Mouse (Mus musculus) erythroblast, adult 5-6 weeks (primary cell): ENCODE measurements around the gene Bpifc. TPM values are rescaled to one million over a fixed set of nuclear protein-coding genes. Genes with fewer than 3 reads are reported as not detected.
A peak's percentile ranks its signal among the peaks of the same experiment; 100 is the strongest.
"Not testable (repeated sequence)": the region's sequence is repeated elsewhere in the genome, so short reads cannot be mapped to it uniquely, and the experiment has no call there.

Experiments used
- ATAC-seq: replicated peaks from 2 replicates; pipeline ENCODE4 v1.8.0; 2016; ENCODE audit warnings: moderate number of reproducible peaks, mild to moderate bottlenecking, moderate TSS enrichment, inconsistent platforms; ENCODE audit not compliant: poor library complexity, low FRiP score, severe bottlenecking
- total RNA-seq, 2 experiments: library from RNA; stranded (forward) in 1 of 2; stranded (reverse) in 1 of 2; fragments of 150-400 nt in 1 of 2; fragments of 200-764, 138-1000 nt in 1 of 2; gene quantifications; 2 replicates each; pipeline versions ENCODE4 v1.2.3 to v1.2.4; 2015 to 2017; ENCODE audit warnings: low replicate concordance in 2 of 2

Gene Bpifc
- not detected in 2 replicates for total RNA-seq (2015; ENCODE audit: low replicate concordance)
- not detected in 2 replicates for total RNA-seq (2017; ENCODE audit: low replicate concordance)

DNA sequence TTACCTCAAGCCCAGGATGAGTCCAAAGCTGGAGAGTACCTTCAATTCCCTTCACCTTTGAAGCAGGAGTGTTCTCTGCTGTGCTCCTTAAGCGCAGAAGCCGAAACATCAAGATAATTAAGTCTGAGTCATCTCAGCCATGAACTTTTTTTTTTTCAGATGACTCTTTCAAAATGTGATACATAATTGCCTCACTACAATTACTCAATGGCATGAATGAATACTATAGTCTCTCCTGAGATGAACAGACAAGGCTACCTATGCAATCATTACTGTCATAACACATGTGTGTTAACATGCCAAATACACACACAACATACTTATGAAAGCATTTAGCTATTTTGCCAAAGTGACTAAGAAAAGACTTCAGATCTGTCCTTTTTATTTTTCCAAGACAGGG is at the start of gene Bpifc:
TSS of gene Bpifc (minus strand) at position 115 of the 400 bp plus-strand sequence.
- ATAC-seq, result no peak

DNA sequence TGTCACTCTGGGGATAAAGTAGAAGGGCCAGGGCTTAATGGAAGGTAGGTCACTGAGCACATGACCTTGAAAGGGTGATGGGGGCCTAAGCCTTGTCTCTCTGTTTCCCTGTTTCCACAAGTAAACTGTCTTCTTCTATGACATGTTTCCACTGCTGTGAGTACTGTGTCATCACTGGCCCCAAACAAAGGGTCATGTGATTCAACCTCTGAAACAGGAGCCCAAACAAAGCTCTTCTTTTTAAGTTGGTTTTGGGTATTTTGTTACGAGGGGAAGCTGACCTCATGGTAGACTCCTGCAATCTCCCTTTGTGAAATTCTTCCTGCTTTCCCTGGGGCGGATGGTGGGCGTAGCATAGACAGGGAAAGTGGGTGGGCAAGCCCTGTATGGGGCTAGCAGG is 48.6 kb upstream of the Bpifc start:
- ATAC-seq, result no peak

DNA sequence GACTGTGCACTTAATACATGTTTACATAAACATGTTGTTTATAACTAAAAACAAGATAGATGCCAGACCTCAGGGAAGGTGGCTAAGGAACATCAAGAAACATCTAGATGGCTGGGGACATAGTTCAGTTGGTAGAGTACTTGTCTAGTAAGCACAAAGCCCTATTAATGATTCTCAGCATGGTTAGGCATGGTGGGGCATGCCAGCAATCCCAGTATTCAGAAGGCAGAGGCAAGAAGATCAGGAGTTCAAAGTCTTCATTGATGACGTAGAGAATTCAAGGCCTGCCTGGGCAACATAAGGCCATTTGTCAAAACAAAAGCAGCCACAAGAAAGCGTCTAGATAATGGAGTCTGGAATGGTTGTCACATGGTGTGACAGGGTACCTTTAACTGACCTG is 46.0 kb upstream of the Bpifc start:
- ATAC-seq, result no peak

DNA sequence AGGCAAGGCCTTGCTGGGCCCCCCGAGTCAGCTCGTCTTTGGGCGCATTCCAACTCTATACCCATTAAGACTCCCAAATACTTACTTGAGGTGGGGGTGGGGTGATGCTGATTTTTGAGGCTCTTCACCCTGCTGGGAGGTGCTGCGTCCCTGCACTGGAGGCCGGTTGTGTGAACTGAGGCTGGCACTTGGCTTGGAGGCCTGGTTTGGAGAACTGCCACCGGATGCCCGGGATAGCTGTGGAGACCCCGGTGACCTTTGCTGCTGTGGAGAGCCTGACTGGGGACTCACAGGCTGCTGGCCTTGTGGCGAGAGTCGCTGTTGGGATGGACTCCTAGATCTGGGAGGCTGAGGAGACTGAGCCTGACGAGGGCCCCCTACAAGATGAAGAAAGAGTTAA is 45.6 kb upstream of the Bpifc start:
- no peak for ATAC-seq

DNA sequence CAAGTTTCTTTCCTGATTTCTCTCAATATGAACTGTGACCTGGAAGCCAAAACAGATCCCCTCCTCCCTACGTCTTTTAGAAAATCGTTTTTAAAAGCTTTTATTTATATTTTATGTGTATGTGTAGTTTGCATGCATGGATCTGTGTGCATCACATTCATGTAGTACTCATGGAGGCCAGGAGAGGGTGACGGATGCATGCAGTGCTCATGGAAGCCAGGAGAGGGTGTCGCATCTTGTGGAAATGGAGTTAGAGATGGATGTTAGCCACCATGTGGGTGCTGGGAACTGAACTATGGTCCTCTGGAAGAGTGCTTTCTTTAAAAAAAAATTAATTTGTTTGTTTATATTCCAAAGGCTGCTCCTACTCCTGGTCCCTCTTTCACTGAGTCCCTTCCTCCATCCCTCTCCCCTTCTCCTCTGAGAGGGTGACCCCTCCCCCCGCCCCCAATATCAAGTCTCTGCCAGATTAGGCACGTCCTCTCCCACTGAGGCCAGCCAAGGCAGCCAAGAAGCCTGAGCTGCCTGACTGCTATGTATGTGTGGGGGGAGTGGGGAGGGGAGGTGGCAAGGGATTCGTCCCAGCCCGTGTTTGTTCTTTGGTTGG is 44.7 kb upstream of the Bpifc start:
- ATAC-seq, result no peak

GRCm38 (mm10) chr10:86052818-86053522 is 41.3 kb upstream of the Bpifc start:
- peak; percentile 51 for ATAC-seq

DNA sequence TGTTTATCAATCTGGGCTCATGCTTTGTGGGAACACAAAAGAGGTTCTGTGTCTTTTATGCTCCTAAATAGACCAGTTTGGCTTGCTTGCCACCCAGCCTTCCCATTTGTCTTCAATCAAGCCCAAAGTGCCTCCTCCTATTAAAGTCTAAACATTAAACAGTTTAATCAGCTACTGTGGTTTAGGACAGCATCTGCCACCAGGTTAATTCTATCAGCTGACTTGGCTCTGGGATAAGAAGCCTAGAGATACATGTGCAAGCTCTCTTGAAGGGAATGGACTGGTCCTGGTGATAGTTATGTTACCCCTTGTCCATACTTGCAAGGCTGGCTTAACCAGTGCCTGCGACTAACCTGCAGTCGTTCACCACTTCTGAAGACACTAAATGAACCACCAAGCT is 38.8 kb upstream of the Bpifc start:
- no peak for ATAC-seq

- ATAC-seq, result no peak
Observed at GRCm38 (mm10) chr10:86047786-86048185, 36.1 kb upstream of the Bpifc start.

GRCm38 (mm10) chr10:86046371-86046770 is 34.7 kb upstream of the Bpifc start:
- ATAC-seq, result no peak

- no peak for ATAC-seq
Observed at GRCm38 (mm10) chr10:86044066-86044465, 32.4 kb upstream of the Bpifc start.

GRCm38 (mm10) chr10:86043651-86044050 is 32.0 kb upstream of the Bpifc start:
- ATAC-seq, result no peak

DNA sequence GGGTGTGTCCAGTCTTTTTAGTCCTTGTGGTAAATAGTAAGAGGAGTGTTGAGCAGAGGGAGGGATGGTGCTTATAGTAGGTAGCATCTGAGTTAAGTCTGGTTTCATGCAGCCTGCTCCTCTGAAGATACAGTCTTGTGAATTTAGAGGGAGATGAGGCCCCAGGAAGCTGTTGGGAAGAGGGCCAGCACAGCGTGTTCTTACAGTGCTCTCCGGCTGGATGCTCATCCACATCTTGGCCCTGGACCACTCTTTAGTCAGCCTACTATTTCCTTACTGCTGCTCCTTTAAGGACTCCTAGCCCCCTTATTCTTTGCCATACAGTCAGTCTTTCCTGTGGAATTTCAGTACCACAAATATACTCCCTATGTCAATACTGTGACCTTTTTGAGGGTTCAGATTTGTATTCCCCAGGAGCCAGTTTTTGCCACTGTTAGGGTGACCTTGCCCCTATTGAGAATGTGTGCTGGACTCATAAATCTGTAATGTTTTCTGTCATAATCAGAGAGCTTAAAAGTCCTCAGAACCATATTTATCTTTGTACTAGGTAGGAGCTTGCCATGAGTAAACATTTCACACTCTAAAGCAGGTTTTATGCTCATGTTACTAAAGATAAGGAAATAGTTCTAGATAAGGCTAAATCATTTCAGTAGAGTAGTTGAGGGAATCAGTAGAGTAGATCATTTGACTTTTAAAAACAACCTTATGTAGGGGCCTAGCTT is 22.5 kb upstream of the Bpifc start:
- no peak for ATAC-seq

DNA sequence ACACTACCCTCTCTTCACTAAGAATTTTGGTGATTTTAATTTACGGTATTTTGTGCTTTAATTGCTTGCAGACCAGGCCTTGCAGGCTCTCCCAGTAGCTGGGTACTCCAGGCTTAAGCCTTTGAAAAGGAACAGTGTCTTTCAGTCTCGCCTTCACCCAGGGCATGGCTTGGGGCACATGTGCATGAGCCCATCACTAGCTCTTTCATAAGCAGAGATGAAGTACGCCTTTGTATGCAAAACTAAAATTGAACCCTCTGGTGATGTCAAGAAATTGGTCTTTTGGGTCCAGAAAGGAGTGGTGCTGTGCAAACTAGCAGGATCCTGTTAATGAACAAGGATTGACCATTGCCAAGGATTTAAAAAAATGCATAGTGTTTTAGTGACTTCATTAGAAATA is 20.8 kb upstream of the Bpifc start:
- ATAC-seq, result no peak

DNA sequence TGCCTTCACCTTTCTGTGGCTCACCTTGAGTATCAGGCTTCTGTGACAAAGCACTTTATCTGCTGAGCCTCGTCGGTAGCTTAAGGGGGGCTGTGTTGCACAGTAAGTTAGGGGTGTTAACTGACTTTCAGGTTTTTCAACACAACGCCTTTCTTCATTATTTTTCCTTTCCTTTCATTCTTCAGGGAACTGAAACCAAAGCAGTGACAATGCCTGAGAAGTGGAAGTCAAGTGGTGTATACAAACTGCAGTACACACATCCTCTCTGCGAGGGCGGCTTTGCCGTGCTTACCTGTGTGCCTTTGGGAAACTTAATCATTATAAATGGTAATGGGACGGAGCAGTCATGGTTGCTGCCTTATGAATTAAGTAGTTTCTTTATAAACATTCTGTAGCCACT is 19.0 kb upstream of the Bpifc start:
- ATAC-seq, result no peak

DNA sequence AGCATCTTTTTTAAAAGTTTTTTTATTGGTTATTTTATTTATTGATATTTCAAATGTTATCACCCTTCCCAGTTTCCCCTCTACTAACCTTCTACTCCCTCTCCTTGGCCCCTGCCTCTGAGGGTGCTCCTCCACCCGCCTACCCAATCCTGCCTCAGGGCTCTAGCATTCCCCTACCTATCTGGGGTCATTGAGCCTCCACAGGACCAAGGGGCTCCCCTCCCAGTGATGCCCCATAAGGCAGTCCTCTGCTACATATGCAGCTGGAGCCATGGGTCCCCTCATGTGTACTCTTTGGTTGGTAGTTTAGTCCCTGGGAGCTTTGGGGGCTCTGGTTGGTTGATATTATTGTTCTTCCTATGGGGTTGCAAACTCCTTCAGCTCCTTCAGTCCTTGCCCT is 15.1 kb upstream of the Bpifc start:
- not testable (repeated sequence) for ATAC-seq

DNA sequence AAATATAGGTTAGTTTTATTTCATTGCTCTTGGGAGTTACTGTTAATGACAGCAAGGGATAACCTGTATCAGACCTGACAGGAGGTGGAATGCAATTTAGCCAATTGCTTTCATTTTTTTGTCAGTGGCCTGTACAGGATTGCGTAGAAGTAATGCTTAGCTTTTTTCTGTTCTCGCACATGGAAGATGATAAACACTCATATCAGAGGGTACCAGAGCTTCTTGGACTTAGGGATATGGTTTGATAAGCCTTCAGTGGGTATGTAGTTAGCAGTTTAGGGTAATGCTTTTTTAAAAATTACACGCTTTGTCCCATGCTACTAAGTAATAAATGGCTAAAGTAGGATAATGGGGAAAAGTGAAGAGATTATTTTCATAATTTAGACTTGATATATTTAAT is 14.7 kb upstream of the Bpifc start:
- ATAC-seq, result peak; percentile 72

- ATAC-seq, result peak; percentile 41
Observed at GRCm38 (mm10) chr10:86025906-86026305, 14.2 kb upstream of the Bpifc start.

- no peak for ATAC-seq
Observed at GRCm38 (mm10) chr10:86023149-86023548, 11.5 kb upstream of the Bpifc start.

DNA sequence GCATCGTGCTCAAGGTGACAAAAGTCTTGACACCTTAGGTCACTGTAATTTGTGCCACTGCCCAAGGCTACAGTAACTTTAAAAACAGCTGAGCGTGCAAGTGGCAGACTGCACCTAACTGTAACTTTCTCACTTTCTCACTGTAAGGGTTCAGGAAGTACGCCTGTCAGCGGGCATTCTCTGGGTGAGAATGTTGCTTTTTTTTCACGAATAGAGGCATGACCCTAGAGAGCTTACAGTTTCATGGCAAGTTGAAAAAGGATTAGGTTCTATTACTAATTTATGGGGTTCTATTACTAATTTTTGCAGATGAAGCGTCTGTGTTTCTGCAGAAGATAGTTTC is 10.8 kb upstream of the Bpifc start:
- peak; percentile 17; the same call in 1 of the 2 replicates for ATAC-seq

DNA sequence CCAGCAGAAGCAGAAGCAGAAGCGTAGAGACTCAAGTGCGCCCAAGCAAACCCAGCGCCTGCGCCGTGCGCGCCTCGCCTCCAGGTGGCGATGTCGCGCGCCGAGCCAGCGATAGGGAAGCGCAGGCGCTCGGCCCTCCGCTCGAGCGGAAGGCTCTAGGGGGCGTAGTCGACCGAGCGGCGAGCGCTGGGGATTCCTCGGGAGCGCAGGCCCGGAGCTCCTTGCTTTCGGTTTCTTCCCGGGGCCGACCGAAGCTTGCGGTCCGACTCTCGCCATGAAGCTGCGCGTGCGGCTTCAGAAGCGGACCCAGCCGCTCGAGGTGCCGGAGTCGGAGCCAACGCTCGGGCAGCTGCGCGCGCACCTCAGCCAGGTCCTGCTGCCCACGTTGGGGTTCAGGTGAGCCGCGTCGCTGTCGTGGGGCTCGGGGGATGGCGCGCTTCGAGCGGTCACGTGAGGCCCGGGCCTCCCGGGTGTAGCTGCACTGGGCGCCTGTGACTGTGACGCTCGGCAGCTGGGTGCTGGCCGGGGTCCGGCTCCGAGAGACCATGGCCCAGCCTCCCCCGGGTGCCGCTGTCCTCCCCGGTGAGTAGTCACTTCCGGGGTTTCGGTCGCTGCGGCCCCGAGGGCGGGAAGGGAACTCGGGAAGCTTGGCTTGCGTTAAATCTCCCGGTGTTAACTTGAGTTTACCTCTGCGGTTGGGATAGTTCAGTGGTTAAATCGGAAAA is 10.2 kb upstream of the Bpifc start, which contains the start of gene Fbxo7:
TSS of gene Fbxo7 (plus strand) at position 224 of the 725 bp plus-strand sequence.
- ATAC-seq, result peak; percentile 72
